Mouse (Mus musculus) CD4-positive, CD25-positive, alpha-beta regulatory T cell (primary cell): ENCODE data around the gene Psma1. TPM values are rescaled to one million over a fixed set of nuclear protein-coding genes. Genes with fewer than 3 reads are reported as not detected.

Source experiments
- polyA plus RNA-seq: library from polyadenylated mRNA; unstranded; fragments of 100-300 nt; shearing (Covaris generic); gene quantifications from one replicate; pipeline ENCODE4 v1.2.1, GENCODE M21; 2017

Psma1 gene
- 253 TPM for polyA plus RNA-seq

DNA sequence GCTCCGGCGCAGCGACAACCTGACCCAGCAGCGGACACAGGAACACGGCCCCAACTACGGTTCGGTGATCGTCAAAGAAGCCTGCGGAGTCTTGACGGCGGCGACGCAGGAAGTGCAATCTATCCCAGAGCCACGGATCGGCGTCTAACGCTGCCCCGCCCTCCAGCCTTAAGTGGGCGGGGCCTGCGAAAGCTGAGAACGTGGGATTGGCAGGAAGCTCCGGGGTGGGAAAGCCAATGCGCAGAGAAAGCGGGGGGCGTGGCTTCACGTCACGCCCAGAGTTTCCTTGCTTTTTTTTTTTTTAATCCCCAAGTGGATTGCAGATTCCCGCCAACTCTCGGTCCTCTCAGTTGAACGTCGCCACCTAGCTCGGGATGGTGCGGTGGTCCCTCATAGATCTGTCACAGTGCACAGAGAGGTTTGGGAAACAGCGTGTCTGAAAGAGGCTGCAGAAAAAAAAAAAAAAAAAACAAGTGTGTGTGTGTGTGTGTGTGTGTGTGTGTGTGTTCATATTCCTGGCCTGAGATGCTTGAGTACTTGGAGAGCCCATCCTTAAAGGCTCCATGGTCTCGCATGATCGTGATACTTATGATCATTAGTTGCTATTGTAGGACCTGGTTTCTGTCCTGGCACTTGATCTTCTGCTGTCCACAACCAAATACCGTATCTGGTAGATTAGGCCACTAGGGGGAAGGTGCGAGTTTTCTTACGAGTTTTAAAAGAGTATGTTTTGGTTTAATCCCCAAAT is at the start of gene Psma1:
Gene Psma1, minus strand, starts transcription at position 114 of the 748 bp plus-strand sequence.

DNA sequence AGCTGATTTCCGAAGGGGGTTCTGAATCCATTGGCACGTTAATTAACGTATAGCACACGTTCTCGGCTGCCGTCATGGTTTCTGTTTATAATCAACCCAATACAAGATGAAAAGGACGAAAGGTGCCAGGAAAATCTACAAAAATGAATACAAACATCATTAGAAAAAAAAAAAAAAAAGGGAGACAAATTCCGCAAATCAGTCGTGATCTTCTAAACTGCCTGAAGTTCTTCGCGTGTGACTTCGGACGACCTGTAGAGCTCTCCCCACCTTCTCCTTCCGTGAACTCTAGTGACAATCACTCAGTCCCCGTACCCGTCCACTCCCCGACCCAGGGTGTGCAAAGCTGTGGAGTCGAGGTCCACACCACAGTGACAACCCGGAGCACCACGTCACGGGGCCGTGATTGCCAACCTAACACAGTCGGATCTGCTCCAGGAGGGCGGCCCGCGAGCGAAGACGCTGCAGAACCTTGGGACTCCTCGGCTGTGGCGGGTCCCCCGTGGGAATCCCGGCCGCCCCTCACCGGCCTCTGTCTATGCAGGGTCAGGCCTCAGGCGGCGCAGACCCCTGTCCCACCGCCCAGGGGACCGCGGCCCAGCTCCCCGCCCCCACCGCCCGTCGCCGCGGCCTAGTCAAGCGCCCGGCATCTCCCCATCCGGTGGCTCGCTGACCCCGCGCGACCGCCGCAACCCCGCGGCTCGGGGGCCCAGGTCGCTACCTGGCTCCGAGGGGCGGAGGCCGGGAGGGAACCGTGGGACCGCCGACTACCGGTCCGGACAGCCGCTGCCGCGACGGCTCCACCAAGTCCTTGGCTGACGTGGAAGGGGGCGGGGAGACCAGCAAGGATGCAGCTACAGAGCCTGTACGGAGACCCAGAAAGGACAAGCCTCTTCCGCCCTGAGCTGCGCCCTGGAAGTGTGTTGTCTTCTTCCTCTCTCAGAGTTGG is 21.8 kb downstream of the Psma1 start, which contains the start of gene Copb1:
Gene Copb1, minus strand, starts transcription at position 827 of the 949 bp plus-strand sequence.

Other genes with a start within 250 kb of the Psma1 start
- 59.3 TPM for gene Rras2, start 158.3 kb downstream of the Psma1 start, polyA plus RNA-seq
- gene Copb1, start 21.4 kb downstream of the Psma1 start, polyA plus RNA-seq = 115 TPM
- 5.5 TPM for gene Pde3b, start 139.2 kb upstream of the Psma1 start, polyA plus RNA-seq